Mouse (Mus musculus) kidney, adult 11 months (tissue): ENCODE data around the gene Gm10428.

Experiments
- DNase-seq: peaks from one replicate; pipeline ENCODE4 v3.0.0; 2022

The Gm10428 gene

DNA sequence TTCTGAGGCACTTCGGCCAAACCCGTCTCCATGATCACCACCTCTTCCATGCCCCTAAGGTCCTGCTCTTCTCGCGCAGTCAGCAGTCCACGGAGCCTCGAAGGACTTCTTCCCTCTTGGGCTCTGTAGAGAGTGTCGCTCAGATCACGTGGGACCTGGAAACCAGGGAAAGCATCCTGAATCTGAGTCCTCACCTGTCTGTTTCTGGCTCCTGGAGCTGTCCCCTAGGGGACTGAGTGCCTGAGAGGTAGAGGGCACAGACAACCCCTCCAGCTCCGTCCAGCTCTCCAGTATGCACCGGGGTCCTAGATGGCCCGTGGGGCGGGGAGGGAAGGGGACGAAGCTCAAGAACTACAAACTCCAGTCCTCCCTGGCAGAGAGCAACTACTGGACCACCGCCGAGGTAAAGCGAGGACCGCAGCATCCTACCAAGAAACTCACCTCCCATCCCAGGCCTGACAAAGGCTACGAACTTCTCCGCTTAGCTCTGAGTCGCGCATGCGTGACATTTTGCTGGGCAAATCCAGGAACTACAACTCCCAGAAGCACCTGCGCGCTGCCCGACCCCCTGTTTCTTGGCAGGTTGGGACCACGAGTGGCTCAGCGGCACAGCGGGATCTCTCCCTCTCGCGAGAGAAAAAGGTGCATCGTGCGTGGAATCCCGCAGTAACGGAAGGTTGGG is 36.2 kb downstream of the Gm10428 start, which contains the start of gene Zfp286:
Gene Zfp286, minus strand, starts transcription at position 528 of the 682 bp plus-strand sequence.
- DNase-seq = peak; percentile 66

DNA sequence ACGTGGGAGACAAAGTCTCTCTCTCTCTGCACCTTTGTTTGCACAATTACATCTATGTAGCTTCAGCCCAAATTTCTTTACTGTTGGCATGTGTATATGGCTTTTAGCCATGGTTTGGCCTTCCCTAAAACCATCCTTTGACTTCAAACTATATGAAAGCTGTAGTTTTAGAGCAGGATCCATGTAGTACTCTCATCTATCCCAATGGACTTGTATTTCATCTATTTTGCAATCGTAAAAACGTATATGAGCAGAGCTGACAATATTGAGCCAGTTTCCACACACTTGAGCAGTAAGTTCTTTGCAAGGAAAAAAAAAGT is 36.7 kb downstream of the Gm10428 start:
- no peak for DNase-seq
